Mouse (Mus musculus): ENCODE results near the gene Foxj3. TPM values are rescaled to one million over a fixed set of nuclear protein-coding genes. Genes with fewer than 3 reads are reported as not detected.
A peak's percentile ranks its signal among the peaks of the same experiment; 100 is the strongest.

The Foxj3 gene
- polyA plus RNA-seq, 1 experiment from 2014 or later, result 21.2 TPM

DNA sequence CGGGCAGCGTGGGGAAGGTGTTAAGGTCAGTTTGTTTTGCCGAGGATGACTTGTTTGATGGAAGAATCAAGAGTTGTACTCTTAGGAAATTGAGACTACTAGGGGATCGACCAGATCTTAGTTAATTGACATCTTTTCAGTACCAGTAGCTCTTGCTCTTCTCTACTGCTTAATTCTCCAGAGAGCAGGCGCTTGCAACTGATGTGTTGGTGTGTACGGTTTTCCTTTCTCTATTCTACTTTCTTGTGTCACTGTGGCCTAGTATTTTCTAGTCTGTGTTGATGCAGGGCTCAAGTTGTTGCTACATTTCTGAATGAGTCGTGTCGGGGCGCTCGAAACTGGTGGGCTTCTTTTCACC is 3.7 kb downstream of the Foxj3 start:
- H3K9ac ChIP-seq (ENCODE audit: low read length), result peak overlapping the region; percentile 94
- H3K4me3 ChIP-seq (ENCODE audit: low read depth, low read length), result peak overlapping the region; percentile 100
- peak overlapping the region; percentile 98; the same call in 1 of the 2 replicates for H3K27ac ChIP-seq (ENCODE audit: low read depth)
- peaks cover 8% of the 10 kb centered on the region; the same call in 1 of the 2 replicates for H3K4me1 ChIP-seq (replicated peaks; ENCODE audit: control insufficient read depth, insufficient read depth, low read length)
- ATAC-seq (replicated peaks; ENCODE audit: low FRiP score, low TSS enrichment, low read depth) (no peak), DNase-seq (ENCODE audit: low spot score) (no peak)
- H3K27me3 ChIP-seq (replicated peaks; ENCODE audit: control insufficient read depth, insufficient read depth, low read length), result no peaks in the 10 kb centered on the region
- H3K4me2 ChIP-seq (ENCODE audit: low read length), result peak overlapping the region; percentile 83
- no peaks in the 10 kb centered on the region for H3K36me3 ChIP-seq (ENCODE audit: control insufficient read depth, insufficient read depth, low read length)
- no peaks in the 10 kb centered on the region for H3K9me3 ChIP-seq (ENCODE audit: control insufficient read depth, low read length)
- WGBS, result 8% methylated on average over 10 of the region's 10 CpGs

DNA sequence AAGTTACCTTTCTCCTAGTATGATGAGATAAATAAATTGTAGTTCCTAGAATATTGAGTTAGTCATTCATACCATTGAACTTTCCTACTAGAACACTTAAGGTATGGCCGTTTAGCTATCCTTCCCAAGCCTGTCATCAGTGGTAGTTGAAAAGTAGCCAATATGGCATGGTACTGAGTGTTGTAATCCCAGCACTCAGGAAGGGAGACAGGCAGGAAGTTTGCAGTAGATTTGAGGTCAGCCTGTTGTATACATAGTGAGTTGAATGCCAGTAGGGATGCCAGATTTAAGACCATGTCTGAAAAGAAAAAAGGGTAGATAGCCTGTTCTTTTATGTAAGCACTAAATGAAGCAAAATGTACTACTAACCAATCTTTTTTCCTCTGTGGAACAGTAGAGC is 14.1 kb downstream of the Foxj3 start:
- no peak overlapping the region for H3K4me3 ChIP-seq (ENCODE audit: low read depth, low read length)
- H3K9ac ChIP-seq (ENCODE audit: low read length), result no peak overlapping the region
- no peaks in the 10 kb centered on the region for H3K36me3 ChIP-seq (ENCODE audit: control insufficient read depth, insufficient read depth, low read length)
- no peak overlapping the region for H3K4me2 ChIP-seq (ENCODE audit: low read length)
- no peak overlapping the region for H3K27ac ChIP-seq (ENCODE audit: low read depth)
- DNase-seq (ENCODE audit: low spot score) (no peak), ATAC-seq (replicated peaks; ENCODE audit: low FRiP score, low TSS enrichment, low read depth) (no peak)
- H3K4me1 ChIP-seq (replicated peaks; ENCODE audit: control insufficient read depth, insufficient read depth, low read length), result no peaks in the 10 kb centered on the region
- 70% methylated on average over 1 of the region's 1 CpGs for WGBS
- H3K9me3 ChIP-seq (ENCODE audit: control insufficient read depth, low read length), result no peaks in the 10 kb centered on the region
- no peaks in the 10 kb centered on the region for H3K27me3 ChIP-seq (replicated peaks; ENCODE audit: control insufficient read depth, insufficient read depth, low read length)

DNA sequence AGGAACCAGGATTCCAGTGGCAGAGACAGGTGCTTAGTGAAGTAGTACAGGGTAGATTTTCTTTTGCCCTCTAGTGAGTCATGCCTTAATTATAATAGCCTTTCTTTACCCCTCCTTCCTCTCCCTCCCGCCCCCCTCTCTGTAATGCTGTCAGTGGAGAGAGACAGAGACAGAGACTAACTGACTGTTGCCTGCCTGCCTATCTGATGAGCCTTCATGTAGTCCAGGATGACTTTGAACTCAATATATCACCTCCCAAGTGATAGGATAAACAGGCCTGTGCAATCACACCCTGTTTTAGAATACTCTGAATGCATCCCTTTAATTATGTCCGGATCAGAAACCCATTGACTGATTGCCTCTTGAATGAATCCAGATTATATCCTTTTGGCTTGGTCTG is 18.7 kb downstream of the Foxj3 start:
- no peak overlapping the region for H3K27ac ChIP-seq (ENCODE audit: low read depth)
- H3K4me3 ChIP-seq (ENCODE audit: low read depth, low read length), result no peak overlapping the region
- no peaks in the 10 kb centered on the region for H3K4me1 ChIP-seq (replicated peaks; ENCODE audit: control insufficient read depth, insufficient read depth, low read length)
- H3K9me3 ChIP-seq (ENCODE audit: control insufficient read depth, low read length), result no peaks in the 10 kb centered on the region
- H3K27me3 ChIP-seq (replicated peaks; ENCODE audit: control insufficient read depth, insufficient read depth, low read length), result no peaks in the 10 kb centered on the region
- H3K9ac ChIP-seq (ENCODE audit: low read length), result no peak overlapping the region
- 85% methylated on average over 2 of the region's 2 CpGs for WGBS
- DNase-seq (ENCODE audit: low spot score) (no peak), ATAC-seq (replicated peaks; ENCODE audit: low FRiP score, low TSS enrichment, low read depth) (no peak)
- no peaks in the 10 kb centered on the region for H3K36me3 ChIP-seq (ENCODE audit: control insufficient read depth, insufficient read depth, low read length)
- no peak overlapping the region for H3K4me2 ChIP-seq (ENCODE audit: low read length)

DNA sequence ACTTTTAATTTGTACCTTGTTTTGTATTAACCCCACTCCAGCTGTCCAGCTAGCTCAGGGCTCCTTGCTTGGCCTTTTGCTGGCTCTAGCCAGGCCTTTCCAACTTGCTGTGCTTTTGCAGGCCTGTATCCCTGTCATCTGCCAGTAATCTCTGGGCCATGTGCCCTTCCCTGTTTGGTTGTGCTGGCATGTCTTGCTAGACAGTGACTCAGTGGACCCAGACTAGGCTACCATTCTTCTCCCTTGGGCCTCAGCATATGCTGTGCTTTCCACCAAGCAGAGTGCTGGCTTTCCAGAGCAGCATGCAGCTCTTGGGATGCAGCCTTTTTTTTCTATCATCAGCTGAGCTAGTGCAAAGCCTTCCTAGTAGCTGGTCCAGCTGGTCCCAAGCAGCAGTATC is 26.3 kb downstream of the Foxj3 start:
- H3K4me2 ChIP-seq (ENCODE audit: low read length), result no peak overlapping the region
- ATAC-seq (replicated peaks; ENCODE audit: low FRiP score, low TSS enrichment, low read depth) (no peak), DNase-seq (ENCODE audit: low spot score) (no peak)
- peaks cover 22% of the 10 kb centered on the region for H3K36me3 ChIP-seq (ENCODE audit: control insufficient read depth, insufficient read depth, low read length)
- H3K27ac ChIP-seq (ENCODE audit: low read depth), result no peak overlapping the region
- H3K4me3 ChIP-seq (ENCODE audit: low read depth, low read length), result no peak overlapping the region
- peaks cover 7% of the 10 kb centered on the region for H3K9me3 ChIP-seq (ENCODE audit: control insufficient read depth, low read length)
- 0 out of 2 replicates have a peak, but pooled peaks cover 3% of the 10 kb centered on the region for H3K4me1 ChIP-seq (replicated peaks; ENCODE audit: control insufficient read depth, insufficient read depth, low read length)
- no peaks in the 10 kb centered on the region for H3K27me3 ChIP-seq (replicated peaks; ENCODE audit: control insufficient read depth, insufficient read depth, low read length)
- H3K9ac ChIP-seq (ENCODE audit: low read length), result no peak overlapping the region

DNA sequence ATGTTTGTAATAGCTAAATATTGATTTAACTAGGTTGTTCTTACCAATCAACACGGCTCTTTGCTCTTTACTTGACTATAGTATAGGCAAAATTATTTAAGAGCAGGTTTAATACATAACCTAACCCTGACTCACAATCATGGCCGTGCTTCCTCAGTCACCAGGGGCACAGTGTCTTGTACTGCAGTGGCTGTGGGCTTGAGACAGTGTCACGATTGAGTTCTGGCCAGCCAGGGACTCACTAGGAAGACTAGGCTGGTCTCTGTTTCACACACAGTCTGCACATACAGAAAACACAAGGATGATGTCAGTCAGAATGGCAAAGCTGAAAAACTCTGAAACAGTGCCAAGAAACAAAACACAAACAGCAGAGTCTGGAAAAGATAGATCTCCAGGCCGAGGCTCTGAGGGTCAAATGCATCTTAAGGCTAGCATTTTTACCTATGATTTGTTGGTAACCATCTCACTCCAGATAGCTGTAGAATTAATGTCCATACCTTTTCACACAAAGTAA is 29.6 kb downstream of the Foxj3 start:
- no peak overlapping the region for H3K4me2 ChIP-seq (ENCODE audit: low read length)
- H3K36me3 ChIP-seq (ENCODE audit: control insufficient read depth, insufficient read depth, low read length), result peaks cover 18% of the 10 kb centered on the region

DNA sequence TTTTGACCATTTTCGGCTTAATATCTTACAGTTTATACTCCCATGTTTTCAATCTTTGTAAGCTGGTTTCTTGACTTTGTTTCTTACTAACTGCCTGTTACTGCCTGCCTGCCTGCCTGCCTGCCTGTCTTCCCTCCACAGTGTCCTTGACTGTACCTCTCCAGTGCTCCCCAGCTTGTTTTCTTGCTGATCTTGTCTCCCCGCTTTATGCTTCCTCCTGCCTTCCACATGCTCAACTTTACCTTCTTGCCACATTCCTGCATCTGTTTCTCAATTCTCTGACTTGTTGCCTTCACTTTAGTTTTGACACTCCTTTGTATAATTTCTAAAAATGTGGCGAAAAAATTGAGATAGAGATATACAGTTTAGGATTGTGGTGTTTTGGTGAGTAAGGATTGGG is 35.9 kb downstream of the Foxj3 start:
- no peaks in the 10 kb centered on the region for H3K9me3 ChIP-seq (ENCODE audit: control insufficient read depth, low read length)
- WGBS, result 93% methylated on average over 3 of the region's 3 CpGs
- DNase-seq (ENCODE audit: low spot score), result no peak
- H3K27ac ChIP-seq (ENCODE audit: low read depth), result no peak overlapping the region
- H3K27me3 ChIP-seq (replicated peaks; ENCODE audit: control insufficient read depth, insufficient read depth, low read length), result no peaks in the 10 kb centered on the region
- no peak overlapping the region for H3K4me2 ChIP-seq (ENCODE audit: low read length)
- H3K9ac ChIP-seq (ENCODE audit: low read length), result no peak overlapping the region
- H3K36me3 ChIP-seq (ENCODE audit: control insufficient read depth, insufficient read depth, low read length), result peaks cover 16% of the 10 kb centered on the region
- H3K4me3 ChIP-seq (ENCODE audit: low read depth, low read length), result no peak overlapping the region
- ATAC-seq (replicated peaks; ENCODE audit: low FRiP score, low TSS enrichment, low read depth), result no peak
- H3K4me1 ChIP-seq (replicated peaks; ENCODE audit: control insufficient read depth, insufficient read depth, low read length), result no peaks in the 10 kb centered on the region

More for the DNA sequence above, 29.6 kb downstream of the Foxj3 start:
- Histone ChIP-seq H3K9ac (ENCODE audit: low read length) (no peak overlapping the region), H3K27ac (ENCODE audit: low read depth) (no peak overlapping the region), H3K27me3 (replicated peaks; ENCODE audit: control insufficient read depth, insufficient read depth, low read length) (no peaks in the 10 kb centered on the region), H3K4me1 (replicated peaks; ENCODE audit: control insufficient read depth, insufficient read depth, low read length) (0 out of 2 replicates have a peak, but pooled peaks cover 3% of the 10 kb centered on the region), H3K9me3 (ENCODE audit: control insufficient read depth, low read length) (peaks cover 7% of the 10 kb centered on the region), H3K4me3 (ENCODE audit: low read depth, low read length) (no peak overlapping the region)
- DNase-seq (ENCODE audit: low spot score) (no peak), ATAC-seq (replicated peaks; ENCODE audit: low FRiP score, low TSS enrichment, low read depth) (no peak)
- WGBS, result 68% methylated on average over 4 of the region's 4 CpGs

DNA sequence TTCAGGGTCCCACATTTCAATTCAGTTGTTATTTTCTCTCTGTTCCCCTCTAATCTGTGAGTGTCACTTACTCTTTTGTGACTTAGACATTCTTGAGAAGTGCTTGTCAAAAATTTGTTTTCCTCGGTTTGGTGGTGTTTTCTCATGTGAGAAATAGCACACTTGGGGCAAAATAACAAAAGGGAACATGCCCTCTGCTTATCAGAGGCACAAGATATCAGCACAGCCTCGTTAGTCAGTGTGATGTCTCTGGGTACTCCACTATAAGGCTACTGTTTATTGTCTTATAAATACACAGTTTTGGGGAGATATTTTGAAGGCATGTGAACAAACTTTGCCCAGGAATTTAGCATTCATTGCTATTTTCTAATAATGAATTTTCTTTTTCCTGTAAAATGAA is 37.7 kb downstream of the Foxj3 start:
- Histone ChIP-seq H3K27ac (ENCODE audit: low read depth) (no peak overlapping the region), H3K36me3 (ENCODE audit: control insufficient read depth, insufficient read depth, low read length) (peaks cover 16% of the 10 kb centered on the region), H3K9ac (ENCODE audit: low read length) (no peak overlapping the region), H3K4me1 (replicated peaks; ENCODE audit: control insufficient read depth, insufficient read depth, low read length) (no peaks in the 10 kb centered on the region), H3K4me2 (ENCODE audit: low read length) (no peak overlapping the region), H3K9me3 (ENCODE audit: control insufficient read depth, low read length) (no peaks in the 10 kb centered on the region), H3K27me3 (replicated peaks; ENCODE audit: control insufficient read depth, insufficient read depth, low read length) (no peaks in the 10 kb centered on the region), H3K4me3 (ENCODE audit: low read depth, low read length) (no peak overlapping the region)
- DNase-seq (ENCODE audit: low spot score) (no peak), ATAC-seq (replicated peaks; ENCODE audit: low FRiP score, low TSS enrichment, low read depth) (no peak)
- 72% methylated on average over 2 of the region's 2 CpGs for WGBS

DNA sequence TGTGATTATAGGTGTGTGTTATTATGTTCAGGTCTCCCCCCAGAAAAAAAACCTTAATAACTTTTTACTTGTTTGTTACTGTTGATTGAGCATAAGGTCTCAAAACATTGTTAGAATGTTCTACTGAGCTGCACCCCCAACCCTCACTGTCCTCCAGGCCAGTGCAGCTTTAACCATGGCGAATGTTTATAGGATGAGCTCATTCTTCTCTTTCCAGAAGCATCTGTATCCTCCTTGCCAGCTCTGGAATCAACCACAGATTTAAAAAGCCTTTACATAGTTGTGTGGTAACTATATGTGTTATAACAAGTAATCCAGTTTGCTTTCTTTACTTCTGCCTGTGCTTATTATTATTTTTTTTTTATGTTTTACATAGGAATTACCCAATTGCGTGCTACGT is 38.7 kb downstream of the Foxj3 start:
- Histone ChIP-seq H3K27me3 (replicated peaks; ENCODE audit: control insufficient read depth, insufficient read depth, low read length) (no peaks in the 10 kb centered on the region), H3K4me1 (replicated peaks; ENCODE audit: control insufficient read depth, insufficient read depth, low read length) (no peaks in the 10 kb centered on the region), H3K36me3 (ENCODE audit: control insufficient read depth, insufficient read depth, low read length) (peaks cover 16% of the 10 kb centered on the region), H3K4me3 (ENCODE audit: low read depth, low read length) (no peak overlapping the region), H3K4me2 (ENCODE audit: low read length) (no peak overlapping the region), H3K9ac (ENCODE audit: low read length) (no peak overlapping the region), H3K9me3 (ENCODE audit: control insufficient read depth, low read length) (no peaks in the 10 kb centered on the region), H3K27ac (ENCODE audit: low read depth) (no peak overlapping the region)
- DNase-seq (ENCODE audit: low spot score) (no peak), ATAC-seq (replicated peaks; ENCODE audit: low FRiP score, low TSS enrichment, low read depth) (no peak)
- 77% methylated on average over 3 of the region's 3 CpGs for WGBS

DNA sequence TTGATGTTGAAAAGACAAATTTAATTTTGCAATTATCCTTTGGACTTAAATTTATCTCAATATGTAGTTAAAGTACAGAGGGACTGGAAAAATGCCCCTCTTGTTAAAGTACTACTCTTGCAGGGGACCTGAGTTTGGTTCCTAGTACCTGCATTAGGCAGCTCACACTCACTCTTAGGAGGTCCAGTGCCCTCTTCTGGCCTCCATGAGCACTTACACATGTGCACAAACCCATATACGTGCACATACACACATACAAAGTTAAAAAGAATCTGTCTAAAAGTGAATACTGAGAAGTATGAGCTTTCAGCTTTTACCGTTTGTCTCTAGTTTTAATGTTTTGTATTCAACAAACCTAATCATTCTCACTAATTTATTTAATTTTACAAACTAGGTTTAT is 51.2 kb downstream of the Foxj3 start:
- Histone ChIP-seq H3K9ac (ENCODE audit: low read length) (no peak overlapping the region), H3K9me3 (ENCODE audit: control insufficient read depth, low read length) (no peaks in the 10 kb centered on the region), H3K4me3 (ENCODE audit: low read depth, low read length) (no peak overlapping the region), H3K4me1 (replicated peaks; ENCODE audit: control insufficient read depth, insufficient read depth, low read length) (no peaks in the 10 kb centered on the region), H3K36me3 (ENCODE audit: control insufficient read depth, insufficient read depth, low read length) (peaks cover 24% of the 10 kb centered on the region), H3K27ac (ENCODE audit: low read depth) (no peak overlapping the region), H3K4me2 (ENCODE audit: low read length) (no peak overlapping the region), H3K27me3 (replicated peaks; ENCODE audit: control insufficient read depth, insufficient read depth, low read length) (no peaks in the 10 kb centered on the region)
- 96% methylated on average over 2 of the region's 2 CpGs for WGBS
- ATAC-seq (replicated peaks; ENCODE audit: low FRiP score, low TSS enrichment, low read depth) (no peak), DNase-seq (ENCODE audit: low spot score) (no peak)
